8 mouse cellular contexts compared by ENCODE assay signal in the genomic region with DNA sequence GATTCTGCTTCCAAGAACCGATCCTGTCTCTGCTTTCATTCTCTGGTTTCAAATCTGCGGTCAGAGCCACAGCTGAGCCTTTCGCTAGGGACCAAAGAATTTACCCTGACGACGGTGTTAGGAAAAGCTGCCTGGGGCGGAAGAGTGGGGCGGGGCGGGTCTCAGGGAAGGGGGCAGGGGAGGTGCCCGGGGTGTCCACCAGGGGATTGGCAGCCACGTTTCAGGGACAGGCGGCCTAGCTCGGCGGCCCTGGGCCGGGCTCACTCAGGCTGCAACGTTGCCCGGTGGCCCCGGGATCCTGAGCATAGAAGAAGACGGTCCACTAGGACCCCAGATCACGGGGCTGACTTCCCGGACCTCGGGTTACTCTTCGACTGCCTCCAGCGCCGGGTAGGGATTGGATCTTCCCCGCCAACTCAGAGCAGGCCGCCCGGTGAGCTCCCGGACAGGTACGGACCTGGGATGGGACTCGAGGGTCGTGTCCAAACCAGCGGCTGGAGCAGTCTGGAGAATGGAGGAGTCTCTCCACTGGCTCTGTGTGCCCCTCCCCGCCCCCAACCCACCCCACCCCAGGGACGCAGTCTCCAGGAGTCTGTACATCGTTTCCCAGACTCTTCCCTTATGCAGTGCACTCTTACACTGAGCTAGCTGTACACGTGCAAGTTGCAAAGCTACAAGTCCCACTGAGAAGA. TPM values are rescaled to one million over a fixed set of nuclear protein-coding genes. Genes with fewer than 3 reads are reported as not detected.
A peak's percentile ranks its signal among the peaks of the same experiment; 100 is the strongest.
DNase-seq lines count a peak whose midpoint lies in the region; ATAC-seq and TF ChIP-seq lines count a peak whose summit lies in the region.

A gene (plus strand): TSS at position 215 of the 692 bp plus-strand sequence.

- H3K9me3 ChIP-seq in CH12.LX (replicated peaks; ENCODE audit: low read length), result no peaks in the 10 kb centered on the region
- no peaks in the 10 kb centered on the region for H3K9me3 ChIP-seq in embryonic facial prominence, embryonic 15.5 days (replicated peaks)
- H3K9me3 ChIP-seq in heart, embryonic 15.5 days (replicated peaks), result no peaks in the 10 kb centered on the region
- H3K9me3 ChIP-seq in stomach, embryonic 14.5 days (ENCODE audit: control insufficient read depth, low read depth, low read length), result no peaks in the 10 kb centered on the region

- no peak for DNase-seq in CH12.LX (ENCODE audit: extremely low read depth)
- peak; percentile 90 for DNase-seq in adrenal gland, postnatal 14 days
- DNase-seq in kidney, postnatal 4 days, result peak; percentile 71 to 82
- peak; percentile 75 for DNase-seq in mesoderm, embryonic 11.5 days (ENCODE audit: low read depth, low spot score)
- DNase-seq in layer of hippocampus, adult 11-12 months (ENCODE audit: low spot score), result no peak

- H3K27me3 ChIP-seq in CH12.LX (replicated peaks), result no peaks in the 10 kb centered on the region
- no peaks in the 10 kb centered on the region for H3K27me3 ChIP-seq in embryonic facial prominence, embryonic 15.5 days
- no peaks in the 10 kb centered on the region for H3K27me3 ChIP-seq in heart, embryonic 15.5 days
- H3K27me3 ChIP-seq in stomach, embryonic 14.5 days (ENCODE audit: control insufficient read depth, insufficient read depth, low read length), result no peaks in the 10 kb centered on the region

- H3K79me2 ChIP-seq in CH12.LX (replicated peaks; ENCODE audit: control insufficient read depth, extremely low read depth, insufficient read depth, poor library complexity, severe bottlenecking), result no peaks in the 10 kb centered on the region

- peaks cover 2 to 14% of the 10 kb centered on the region in 2 experiments; a peak in 2 of 4 replicates for H3K4me1 ChIP-seq in CH12.LX (ENCODE audit: control insufficient read depth in 1 of 2, insufficient read depth in 2 of 2)
- H3K4me1 ChIP-seq in embryonic facial prominence, embryonic 15.5 days, result peaks cover 19% of the 10 kb centered on the region
- H3K4me1 ChIP-seq in heart, embryonic 15.5 days (replicated peaks), result peaks cover 22% of the 10 kb centered on the region
- peaks cover 13% of the 10 kb centered on the region; the same call in 1 of the 2 replicates for H3K4me1 ChIP-seq in stomach, embryonic 14.5 days (ENCODE audit: control insufficient read depth, insufficient read depth, low read length)

- no peak for TF ChIP-seq RAD21 in CH12.LX (IDR thresholded peaks at IDR 0.05; ENCODE audit: low read depth, low read length)

- in situ Hi-C loops in CH12.LX (cut with MboI; ENCODE audit: low pct_ligation_motif_present, low pct_unique_long_range_greater_than_20kb, low sequenced_read_pairs), result no loop called here

- H3K9ac ChIP-seq in CH12.LX (ENCODE audit: insufficient read depth, low read depth), result no peak within 1 kb of the TSS
- H3K9ac ChIP-seq in embryonic facial prominence, embryonic 15.5 days, result peak within 1 kb of the TSS; percentile 51
- H3K9ac ChIP-seq in heart, embryonic 15.5 days, result peak within 1 kb of the TSS; percentile 58
- H3K9ac ChIP-seq in stomach, embryonic 14.5 days (replicated peaks; ENCODE audit: low read depth, low read length), result peak within 1 kb of the TSS; percentile 45

- no peak for TF ChIP-seq POLR2A in CH12.LX (IDR thresholded peaks at IDR 0.05; ENCODE audit: low read depth, low read length)

- H3K36me3 ChIP-seq in CH12.LX (replicated peaks in 1 of 2; ENCODE audit: control insufficient read depth in 1 of 2, insufficient read depth in 1 of 2, low read length in 1 of 2), result no peaks in the 10 kb centered on the region
- no peaks in the 10 kb centered on the region for H3K36me3 ChIP-seq in embryonic facial prominence, embryonic 15.5 days
- H3K36me3 ChIP-seq in heart, embryonic 15.5 days, result no peaks in the 10 kb centered on the region
- H3K36me3 ChIP-seq in stomach, embryonic 14.5 days (ENCODE audit: control insufficient read depth, insufficient read depth, low read length), result no peaks in the 10 kb centered on the region

- 2% methylated on average over 36 of the region's 36 CpGs for WGBS in embryonic facial prominence, embryonic 15.5 days
- under 1% methylated on average over 35 of the region's 36 CpGs for WGBS in heart, embryonic 15.5 days
- WGBS in stomach, embryonic 14.5 days, result 1% methylated on average over 36 of the region's 36 CpGs

- TF ChIP-seq EP300 in CH12.LX (IDR thresholded peaks at IDR 0.05; ENCODE audit: low read length), result no peak

- peak; percentile 79 for ATAC-seq in embryonic facial prominence, embryonic 15.5 days (ENCODE audit: insufficient number of reproducible peaks, low FRiP score, low TSS enrichment, low read depth)
- peak; percentile 79 for ATAC-seq in heart, embryonic 15.5 days (replicated peaks; ENCODE audit: insufficient number of reproducible peaks, insufficient read depth, low FRiP score, low read depth)
- ATAC-seq in stomach, embryonic 14.5 days (ENCODE audit: insufficient number of reproducible peaks, insufficient read depth, low FRiP score, low read depth), result peak; percentile 73

- TF ChIP-seq CTCF in CH12.LX (conservative IDR thresholded peaks at IDR 0.05 in 1 of 2, IDR thresholded peaks at IDR 0.05 in 1 of 2; ENCODE audit: low read depth in 2 of 2, low read length in 2 of 2), result no peak

- H3K27ac ChIP-seq in CH12.LX (ENCODE audit: insufficient read depth, low read depth), result no peak within 1 kb of the TSS
- H3K27ac ChIP-seq in embryonic facial prominence, embryonic 15.5 days (replicated peaks), result peak within 1 kb of the TSS; percentile 87
- peak within 1 kb of the TSS; percentile 66 for H3K27ac ChIP-seq in heart, embryonic 15.5 days
- peak within 1 kb of the TSS; percentile 55; the same call in 1 of the 2 replicates for H3K27ac ChIP-seq in stomach, embryonic 14.5 days (ENCODE audit: low read length)

- no peak within 1 kb of the TSS for H3K4me3 ChIP-seq in CH12.LX (replicated peaks in 1 of 3; ENCODE audit: low read depth in 2 of 3, low read length in 2 of 3, poor library complexity in 1 of 3)
- H3K4me3 ChIP-seq in embryonic facial prominence, embryonic 15.5 days (replicated peaks), result peak within 1 kb of the TSS; percentile 55
- H3K4me3 ChIP-seq in heart, embryonic 15.5 days, result peak within 1 kb of the TSS; percentile 68
- peak within 1 kb of the TSS; percentile 43 for H3K4me3 ChIP-seq in stomach, embryonic 14.5 days (ENCODE audit: low read depth, low read length)

- H3K4me2 ChIP-seq in CH12.LX (ENCODE audit: insufficient read depth, low read depth, poor library complexity, severe bottlenecking), result 0 out of 2 replicates have a peak within 1 kb of the TSS, but pooled peaks have one; percentile 6
- peak within 1 kb of the TSS; percentile 72 for H3K4me2 ChIP-seq in embryonic facial prominence, embryonic 15.5 days (replicated peaks)
- H3K4me2 ChIP-seq in heart, embryonic 15.5 days, result peak within 1 kb of the TSS; percentile 87
- H3K4me2 ChIP-seq in stomach, embryonic 14.5 days (replicated peaks; ENCODE audit: low read depth, low read length), result peak within 1 kb of the TSS; percentile 76

- dilution Hi-C loops in CH12.LX (cut with MboI; ENCODE audit: extremely low pct_ligation_motif_present, extremely low pct_unique_long_range_greater_than_20kb, low sequenced_read_pairs), result no loop called here

TF ChIP-seq in CH12.LX, 34 proteins besides CTCF, POLR2A, EP300 and RAD21:
- no peak for TF ChIP-seq JUN (IDR thresholded peaks at IDR 0.05; ENCODE audit: insufficient read depth, low read depth, low read length)
- no peak for TF ChIP-seq KAT2A (IDR thresholded peaks at IDR 0.05; ENCODE audit: insufficient replicate concordance, low read length)
- TF ChIP-seq TCF12 (IDR thresholded peaks at IDR 0.05; ENCODE audit: low read depth, low read length), result no peak
- no peak for TF ChIP-seq MEF2A (IDR thresholded peaks at IDR 0.05; ENCODE audit: borderline replicate concordance, low read depth, low read length)
- TF ChIP-seq USF2 (conservative IDR thresholded peaks at IDR 0.05; ENCODE audit: low read depth, low read length), result no peak
- no peak for TF ChIP-seq CHD1 (IDR thresholded peaks at IDR 0.05; ENCODE audit: low read depth, low read length)
- no peak for TF ChIP-seq ZKSCAN1 (IDR thresholded peaks at IDR 0.05; ENCODE audit: borderline replicate concordance, low read depth, low read length)
- TF ChIP-seq E2F4 (IDR thresholded peaks at IDR 0.05; ENCODE audit: insufficient replicate concordance, low read depth, low read length), result no peak
- no peak for TF ChIP-seq TBP (conservative IDR thresholded peaks at IDR 0.05; ENCODE audit: low read depth, low read length)
- TF ChIP-seq ZNF384 (IDR thresholded peaks at IDR 0.05; ENCODE audit: low read depth, low read length), result no peak
- TF ChIP-seq ZMIZ1 (IDR thresholded peaks at IDR 0.05; ENCODE audit: low read depth, low read length), result no peak
- no peak for TF ChIP-seq SMC3 (IDR thresholded peaks at IDR 0.05; ENCODE audit: low read depth, low read length)
- TF ChIP-seq MAZ (IDR thresholded peaks at IDR 0.05; ENCODE audit: low read depth, low read length), result no peak

RNA-seq across cellular contexts. Expression of the gene that starts here (rescaled TPM):
- total RNA-seq in CH12.LX (2012; rRNA removed) (0.13 and 0.25 TPM in 2 replicates), CH12.LX (2014; rRNA removed) (not detected in 2 replicates)
- 0.26 and 0.37 TPM in 2 replicates for polyA plus RNA-seq in CH12.LX (2012; ENCODE audit: insufficient read length, low read depth)
- total RNA-seq in adrenal gland, postnatal 14 days (2021), result 2.3 and 4.4 TPM in 2 replicates
- 29.1 and 32.3 TPM in 2 replicates for polyA plus RNA-seq in embryonic facial prominence, embryonic 15.5 days (2015; fragmentation: Nextera tagmentation; extraction: Ambion mirVana)
- 7.7 and 9.7 TPM in 2 replicates for polyA plus RNA-seq in heart, embryonic 15.5 days (2015; fragmentation: Nextera tagmentation; extraction: Ambion mirVana)
- 9.5 and 12.1 TPM in 2 replicates for polyA plus RNA-seq in stomach, embryonic 14.5 days (2014; fragmentation: Nextera tagmentation; extraction: Ambion mirVana)

Comparison
In these comparisons a context has a peak if more than half of its experiments do, and no peak if none do; other contexts are left out.
1. DNase-seq: peak in adrenal gland, postnatal 14 days (single experiment), kidney, postnatal 4 days (2 of 2) and mesoderm, embryonic 11.5 days (single experiment); none in CH12.LX (single experiment) and layer of hippocampus, adult 11-12 months (single experiment).
2. H3K4me2 ChIP-seq: peak in every context shown above with its lines; median percentile 87 in heart, embryonic 15.5 days; 76 in stomach, embryonic 14.5 days; 72 in embryonic facial prominence, embryonic 15.5 days; 6 in CH12.LX.
3. H3K4me3 ChIP-seq: peak in embryonic facial prominence, embryonic 15.5 days (single experiment), heart, embryonic 15.5 days (single experiment) and stomach, embryonic 14.5 days (single experiment); none in CH12.LX (0 of 3).
4. Peak in every context shown above with its lines, with median percentiles within 50 percentile points of each other: ATAC-seq.